Mouse (Mus musculus) spleen, adult 18-20 months (tissue): ENCODE measurements around the gene Il23a.
"Not testable (repeated sequence)": the region's sequence is repeated elsewhere in the genome, so short reads cannot be mapped to it uniquely, and the experiment has no call there.

Source experiments
- DNase-seq, 2 experiments: peaks; one replicate each; pipeline ENCODE4 v3.0.0; 2022; ENCODE audit warnings: mixed read lengths in 2 of 2

The Il23a gene

GRCm38 (mm10) chr10:128303126-128304021 lies 4.8 kb upstream of the Il23a start, which contains the start of gene Pan2:
Pan2 (plus strand) TSS chr10:128303335.
- DNase-seq, result peak; percentile 98 to 99

- no peak for DNase-seq
Measured at GRCm38 (mm10) chr10:128302785-128303125, 4.2 kb upstream of the Il23a start.

GRCm38 (mm10) chr10:128302357-128302756 lies 3.8 kb upstream of the Il23a start:
- no peak for DNase-seq

GRCm38 (mm10) chr10:128298243-128298642 lies 309 bp downstream of the Il23a start:
- DNase-seq, result no peak

- no peak for DNase-seq
Measured at GRCm38 (mm10) chr10:128297622-128298021, 930 bp downstream of the Il23a start.

GRCm38 (mm10) chr10:128297221-128297620 lies 1.3 kb downstream of the Il23a start:
- DNase-seq, result no peak

- DNase-seq, result no peak
Measured at GRCm38 (mm10) chr10:128296370-128297090, 2.0 kb downstream of the Il23a start.

GRCm38 (mm10) chr10:128290594-128290993 lies 8.0 kb downstream of the Il23a start:
- not testable (repeated sequence) for DNase-seq

- peak in 1 of 2 experiments; percentile 68 for DNase-seq
Measured at GRCm38 (mm10) chr10:128283604-128284579, 14.7 kb downstream of the Il23a start.

- no peak for DNase-seq
Measured at GRCm38 (mm10) chr10:128282886-128283450, 15.6 kb downstream of the Il23a start.

GRCm38 (mm10) chr10:128281682-128282081 lies 16.9 kb downstream of the Il23a start:
- no peak for DNase-seq

GRCm38 (mm10) chr10:128280943-128281342 lies 17.6 kb downstream of the Il23a start:
- DNase-seq, result no peak

- no peak for DNase-seq
Measured at GRCm38 (mm10) chr10:128278158-128278557, 20.4 kb downstream of the Il23a start.

GRCm38 (mm10) chr10:128275374-128275773 lies 23.2 kb downstream of the Il23a start:
- DNase-seq, result not testable (repeated sequence)

GRCm38 (mm10) chr10:128272819-128273439 lies 25.6 kb downstream of the Il23a start:
- DNase-seq, result not testable (repeated sequence)

- DNase-seq, result no peak
Measured at GRCm38 (mm10) chr10:128271883-128272282, 26.7 kb downstream of the Il23a start.

- DNase-seq, result no peak
Measured at GRCm38 (mm10) chr10:128270866-128271265, 27.7 kb downstream of the Il23a start.

GRCm38 (mm10) chr10:128270287-128270841 lies 28.2 kb downstream of the Il23a start, which contains the start of gene Stat2:
Stat2 (plus strand) TSS chr10:128270559.
- peak; percentile 90 to 91 for DNase-seq

- DNase-seq, result no peak
Measured at GRCm38 (mm10) chr10:128269206-128269910, 29.2 kb downstream of the Il23a start.

- no peak for DNase-seq
Measured at GRCm38 (mm10) chr10:128268371-128268770, 30.2 kb downstream of the Il23a start, which contains the start of gene Apof. Apof (plus strand) TSS chr10:128268671.
